Mouse (Mus musculus) liver, adult 2 months (tissue): Measurements from ENCODE around the gene Dcaf8. TPM values are rescaled to one million over a fixed set of nuclear protein-coding genes. Genes with fewer than 3 reads are reported as not detected.

Experiments used
- DNase-seq: peaks from one replicate; pipeline ENCODE4 v3.0.0-alpha.2; 2011; ENCODE audit warnings: low read depth, low spot score; ENCODE audit errors: extremely low read depth
- H3K27ac ChIP-seq: fragments of 200-500 bp; replicated peaks from 2 replicates; pipeline ENCODE4 v1.5.1; 2012; ENCODE audit warnings: low read depth, mild to moderate bottlenecking, control low read depth, inconsistent platforms, low read length; ENCODE audit not compliant: insufficient read depth
- H3K27me3 ChIP-seq: fragments of 200-500 bp; 2 replicates; pipeline ENCODE4 v1.6.1; 2012; ENCODE audit warnings: mild to moderate bottlenecking, moderate library complexity, low read length, inconsistent platforms; ENCODE audit not compliant: control insufficient read depth, insufficient read depth
- H3K36me3 ChIP-seq: fragments of 200-500 bp; 2 replicates; pipeline ENCODE4 v1.6.1; 2012; ENCODE audit warnings: low read length, inconsistent platforms; ENCODE audit not compliant: control insufficient read depth, insufficient read depth
- H3K4me1 ChIP-seq: fragments of 200-500 bp; 2 replicates; pipeline ENCODE4 v1.6.1; 2011; ENCODE audit warnings: low read length; ENCODE audit not compliant: control insufficient read depth, insufficient read depth
- H3K4me3 ChIP-seq: fragments of 200-500 bp; 2 replicates; pipeline ENCODE4 v1.5.1; 2011; ENCODE audit warnings: low read depth, mild to moderate bottlenecking, control low read depth, low read length, moderate library complexity; ENCODE audit not compliant: insufficient read depth
- H3K79me2 ChIP-seq: fragments of 200-500 bp; 2 replicates; pipeline ENCODE4 v1.6.1; 2012; ENCODE audit warnings: inconsistent platforms, mild to moderate bottlenecking, low read length, moderate library complexity; ENCODE audit not compliant: control insufficient read depth, insufficient read depth
- H3K9ac ChIP-seq: fragments of 200-500 bp; 2 replicates; pipeline ENCODE4 v1.6.1; 2012; ENCODE audit warnings: low read depth, mild to moderate bottlenecking, control low read depth, inconsistent platforms, low read length
- CTCF ChIP-seq: fragments of 200-500 bp; IDR thresholded peaks from 2 replicates; pipeline ENCODE4 v1.5.1; 2011; ENCODE audit warnings: low read depth, low read length, control low read depth
- POLR2A ChIP-seq: fragments of 200-500 bp; IDR thresholded peaks from 2 replicates; pipeline ENCODE4 v1.6.1; 2011; ENCODE audit warnings: low read length, control low read depth; ENCODE audit not compliant: insufficient read depth; ENCODE audit errors: extremely low read depth
- WGBS: fragments of 180-500 bp; shearing (Covaris S2); methylation state at CpG from one replicate; pipeline ENCODE4 v1.1.7; 2018; 5-methylcytosine and 5-hydroxymethylcytosine counted together
- polyA plus RNA-seq: library from polyadenylated mRNA; depleted of rRNA; stranded (reverse); fragments of >200 nt; gene quantifications from 2 replicates; pipeline ENCODE4 v1.2.3, GENCODE M21; 2012; rRNA removed
- total RNA-seq: library from RNA; depleted of rRNA; stranded (reverse); fragments of >200 nt; gene quantifications from 2 replicates; pipeline ENCODE4 v1.2.3, GENCODE M21; 2014; rRNA removed

Gene Dcaf8
- total RNA-seq (92.7 and 95.6 TPM in 2 replicates), polyA plus RNA-seq (48.5 and 54.1 TPM in 2 replicates)

DNA sequence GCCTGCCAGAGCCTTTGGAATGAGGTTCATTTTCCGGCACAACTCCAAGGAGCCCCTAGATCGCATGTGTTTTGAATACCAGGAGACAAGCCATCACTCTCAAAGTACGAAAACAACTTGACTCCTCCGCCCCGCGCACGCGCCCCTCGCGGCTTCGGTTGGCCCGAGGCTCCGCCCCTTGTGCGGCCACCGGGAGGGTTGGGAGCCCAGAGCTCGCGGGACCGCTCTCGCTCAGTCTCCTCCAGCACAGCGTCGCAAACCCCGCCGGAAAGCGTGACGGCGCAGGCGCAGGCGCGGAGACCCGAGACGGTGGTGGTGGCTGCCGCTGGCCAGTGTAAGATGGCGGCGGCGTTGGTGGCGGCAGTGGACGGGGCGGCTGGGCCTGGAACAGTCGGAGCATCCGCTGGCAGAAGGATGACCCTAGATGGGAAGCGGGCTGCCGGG is at the start of gene Dcaf8:
TSS of gene Dcaf8 (plus strand) at position 250 of the 444 bp plus-strand sequence.
- DNase-seq = peak; percentile 82
- TF ChIP-seq CTCF (no peak), POLR2A (peak; percentile 91)
- no peaks in the 10 kb centered on the region for H3K27me3 ChIP-seq
- under 1% methylated on average over 39 of the region's 42 CpGs for WGBS
- H3K79me2 ChIP-seq = peaks cover 19% of the 10 kb centered on the region; the same call in 1 of the 2 replicates
- H3K9ac ChIP-seq = peak within 1 kb of the TSS; percentile 97
- H3K27ac ChIP-seq = peak within 1 kb of the TSS; percentile 97
- H3K4me1 ChIP-seq = peaks cover 12% of the 10 kb centered on the region
- H3K36me3 ChIP-seq = peaks cover 16% of the 10 kb centered on the region
- H3K4me3 ChIP-seq = peak within 1 kb of the TSS; percentile 93

DNA sequence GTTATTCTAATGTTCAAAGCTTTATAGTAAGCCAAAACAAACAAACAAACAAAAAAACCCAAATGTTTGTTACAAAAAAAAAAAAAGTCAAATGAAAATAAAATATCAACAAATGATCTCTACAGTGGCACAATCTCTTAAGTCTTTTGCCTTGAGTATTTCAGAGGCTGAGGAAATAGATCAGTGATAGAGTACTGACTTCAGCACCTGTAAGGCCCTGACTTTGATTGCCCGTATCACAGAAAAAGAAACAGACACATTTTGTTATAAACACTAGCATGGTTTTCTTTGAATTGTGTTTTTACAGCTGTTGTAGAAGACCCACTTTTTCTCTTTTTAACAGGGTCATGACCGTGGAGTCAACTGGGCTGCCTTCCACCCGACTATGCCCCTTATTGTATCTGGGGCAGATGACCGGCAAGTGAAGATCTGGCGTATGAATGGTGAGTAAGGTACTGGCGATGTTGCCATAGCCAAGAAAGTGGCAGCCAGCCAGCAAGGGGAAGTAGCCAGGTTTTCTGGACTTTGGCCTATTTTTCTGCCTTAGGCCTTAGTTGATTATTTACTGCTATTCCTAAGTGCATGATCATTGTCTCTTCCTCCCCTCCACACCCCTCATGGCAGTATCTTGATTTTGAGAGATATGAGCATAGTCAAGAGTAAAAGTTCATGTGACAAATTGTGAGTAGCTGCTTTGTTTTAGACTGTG is 48.4 kb upstream of the Dcaf8 start:
- peaks cover 3% of the 10 kb centered on the region; the same call in 1 of the 2 replicates for H3K79me2 ChIP-seq
- no peaks in the 10 kb centered on the region for H3K27me3 ChIP-seq
- peaks cover 66% of the 10 kb centered on the region for H3K36me3 ChIP-seq
- no peak overlapping the region for H3K27ac ChIP-seq
- no peak for TF ChIP-seq POLR2A
- H3K4me3 ChIP-seq = no peak overlapping the region
- H3K4me1 ChIP-seq = peaks cover 4% of the 10 kb centered on the region; the same call in 1 of the 2 replicates
- 26% methylated on average over 6 of the region's 6 CpGs for WGBS
- no peak overlapping the region for H3K9ac ChIP-seq
- peak; percentile 92 for DNase-seq

DNA sequence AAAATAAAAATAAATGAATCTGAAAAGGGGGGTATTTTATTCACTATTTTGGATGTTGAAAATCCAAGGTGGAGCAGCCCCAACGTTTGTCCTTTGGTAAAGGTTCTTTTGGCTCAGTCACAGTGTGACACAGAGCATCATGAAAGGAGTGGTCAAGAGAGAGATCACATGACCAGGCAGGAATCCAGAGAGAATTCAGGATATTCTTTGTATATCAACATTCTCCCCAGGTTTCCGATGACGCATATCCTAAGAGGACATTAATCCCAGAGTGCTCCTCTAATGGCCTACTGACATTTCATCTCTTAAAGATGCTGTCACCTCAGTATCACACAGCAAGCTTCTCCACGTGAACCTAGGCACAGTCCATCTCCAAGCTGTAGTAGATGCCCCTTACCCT is 44.3 kb upstream of the Dcaf8 start:
- WGBS = 70% methylated on average over 4 of the region's 4 CpGs
- Histone ChIP-seq H3K27me3 (no peaks in the 10 kb centered on the region), H3K4me3 (no peak overlapping the region), H3K27ac (no peak overlapping the region), H3K36me3 (peaks cover 78% of the 10 kb centered on the region), H3K9ac (no peak overlapping the region), H3K4me1 (peaks cover 4% of the 10 kb centered on the region; the same call in 1 of the 2 replicates), H3K79me2 (0 out of 2 replicates have a peak, but pooled peaks cover 3% of the 10 kb centered on the region)
- DNase-seq = no peak
- TF ChIP-seq POLR2A (no peak), CTCF (no peak)

DNA sequence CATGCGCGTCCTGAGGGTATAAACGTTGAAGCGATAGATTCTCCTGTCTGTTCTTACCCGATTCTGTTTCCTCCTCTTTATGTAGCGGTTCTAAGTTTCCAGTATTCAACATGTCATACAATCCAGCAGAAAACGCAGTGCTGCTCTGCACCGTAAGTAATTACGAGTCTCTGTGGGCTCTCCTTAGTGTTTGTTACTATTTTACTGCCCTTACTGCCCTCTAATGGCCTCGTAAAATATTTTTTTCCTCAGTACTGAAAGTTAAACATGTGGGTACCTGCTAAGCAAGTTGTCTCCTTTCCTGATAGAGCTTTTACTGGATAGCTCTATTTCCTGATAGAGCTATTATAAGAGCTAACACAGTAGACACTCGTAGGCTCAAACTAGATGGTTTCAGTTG is 42.8 kb upstream of the Dcaf8 start:
- Histone ChIP-seq H3K4me3 (no peak overlapping the region), H3K27me3 (no peaks in the 10 kb centered on the region), H3K27ac (no peak overlapping the region), H3K9ac (no peak overlapping the region), H3K4me1 (no peaks in the 10 kb centered on the region), H3K79me2 (0 out of 2 replicates have a peak, but pooled peaks cover 3% of the 10 kb centered on the region), H3K36me3 (peaks cover 88% of the 10 kb centered on the region)
- DNase-seq = no peak
- 86% methylated on average over 11 of the region's 11 CpGs for WGBS
- TF ChIP-seq POLR2A (no peak), CTCF (no peak)

DNA sequence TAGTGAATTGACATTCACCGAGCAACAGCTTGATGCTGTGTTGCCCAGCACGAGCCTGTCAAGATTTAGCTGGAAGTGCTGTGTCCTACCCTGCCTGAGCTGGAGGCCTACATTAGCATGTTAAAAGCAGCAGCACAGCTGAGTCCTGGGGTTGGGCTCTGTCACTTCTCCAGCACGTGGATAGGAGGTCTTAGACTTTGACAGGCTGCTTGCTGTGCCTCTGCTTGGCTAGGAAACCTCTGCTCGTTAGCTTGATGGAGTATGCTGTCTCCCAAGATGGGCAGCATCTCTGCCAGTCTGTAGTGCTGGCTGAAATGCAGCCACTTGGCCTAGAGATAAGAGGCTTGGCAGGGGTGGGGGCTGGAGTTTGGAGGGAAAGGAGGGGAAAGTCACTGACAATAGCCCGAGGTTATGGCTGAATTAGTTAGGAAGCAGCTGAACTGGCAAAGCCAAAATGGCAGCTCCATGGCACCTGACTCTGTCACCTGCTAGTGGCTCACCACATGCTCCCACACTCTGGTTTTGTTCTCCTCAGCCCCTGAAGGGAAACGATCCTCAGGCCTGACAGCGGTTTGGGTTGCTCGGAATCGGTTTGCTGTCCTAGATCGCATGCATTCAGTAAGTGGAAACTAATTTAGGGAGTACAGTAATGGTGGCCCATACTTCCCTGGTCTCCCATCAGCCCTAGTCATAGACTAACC is 40.0 kb upstream of the Dcaf8 start:
- TF ChIP-seq CTCF (no peak), POLR2A (no peak)
- peaks cover 89% of the 10 kb centered on the region for H3K36me3 ChIP-seq
- 88% methylated on average over 10 of the region's 10 CpGs for WGBS

DNA sequence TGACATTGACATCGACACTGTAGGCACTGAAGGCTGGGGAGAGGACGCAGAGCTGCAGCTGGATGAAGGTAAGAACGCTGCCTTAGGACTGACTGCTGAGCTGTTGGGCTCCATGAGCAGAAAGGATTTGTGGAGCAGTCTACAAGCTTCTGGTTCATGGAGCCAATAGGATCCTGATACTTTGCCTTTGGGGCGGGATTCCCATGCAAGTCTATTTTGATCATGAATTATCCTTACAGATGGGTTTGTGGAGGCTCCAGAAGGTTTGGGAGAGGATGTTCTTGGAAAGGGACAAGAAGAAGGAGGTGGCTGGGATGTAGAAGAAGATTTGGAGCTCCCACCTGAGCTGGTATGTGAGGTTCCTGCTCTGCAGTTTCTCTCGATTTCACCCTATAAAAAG is 30.9 kb upstream of the Dcaf8 start:
- 93% methylated on average over 5 of the region's 5 CpGs for WGBS
- DNase-seq = no peak

More for the DNA sequence above, 40.0 kb upstream of the Dcaf8 start:
- H3K79me2 ChIP-seq = no peaks in the 10 kb centered on the region
- H3K4me1 ChIP-seq = no peaks in the 10 kb centered on the region
- H3K4me3 ChIP-seq = no peak overlapping the region
- no peak for DNase-seq
- H3K27ac ChIP-seq = no peak overlapping the region
- no peaks in the 10 kb centered on the region for H3K27me3 ChIP-seq
- H3K9ac ChIP-seq = no peak overlapping the region

More for the DNA sequence above, 30.9 kb upstream of the Dcaf8 start:
- Histone ChIP-seq H3K9ac (no peak overlapping the region), H3K27me3 (no peaks in the 10 kb centered on the region), H3K36me3 (peaks cover 86% of the 10 kb centered on the region), H3K27ac (no peak overlapping the region), H3K79me2 (no peaks in the 10 kb centered on the region), H3K4me1 (no peaks in the 10 kb centered on the region), H3K4me3 (no peak overlapping the region)
- TF ChIP-seq CTCF (no peak), POLR2A (no peak)
